Mouse (Mus musculus): ENCODE results near the gene Asb11.

GRCm38 (mm10) chrX:164398456-164398855, 38.3 kb upstream of the Asb11 start:
- TF ChIP-seq CTCF (IDR thresholded peaks at IDR 0.05) (peak; percentile 68), EP300 (IDR thresholded peaks at IDR 0.05; ENCODE audit: insufficient read depth, low read depth, low read length) (no peak), POLR2A (IDR thresholded peaks at IDR 0.05; ENCODE audit: insufficient read depth, low read depth, low read length) (no peak)

Measured in heart, adult 2 months (tissue).